Mouse (Mus musculus) cerebellum, postnatal 4 days (tissue): Measurements from ENCODE around the gene Mepe.

Experiments
- DNase-seq, 2 experiments: peaks; one replicate each; pipeline ENCODE4 v3.0.0; 2022; ENCODE audit warnings: low spot score in 2 of 2, mixed read lengths in 1 of 2

Gene Mepe

DNA sequence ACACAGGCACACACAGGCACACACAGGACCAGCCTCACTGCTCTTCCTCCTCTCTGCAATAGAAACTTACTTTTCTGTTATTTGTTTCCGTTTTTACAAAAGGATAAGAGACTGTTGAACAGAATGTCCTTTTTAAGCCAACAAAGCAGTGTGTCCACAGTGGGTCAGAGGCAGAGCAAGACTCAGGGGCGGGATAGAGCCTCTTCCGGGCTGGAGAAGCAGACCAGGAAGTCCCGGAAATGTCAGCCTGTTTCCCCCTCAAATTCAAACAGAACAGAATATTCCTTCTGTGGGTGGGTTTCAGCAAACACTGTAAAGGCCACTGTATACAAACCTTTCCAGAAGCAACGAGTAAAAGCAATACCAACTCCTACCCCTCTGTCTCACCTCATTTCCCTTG, 26.7 kb downstream of the Mepe start:
- no peak for DNase-seq

DNA sequence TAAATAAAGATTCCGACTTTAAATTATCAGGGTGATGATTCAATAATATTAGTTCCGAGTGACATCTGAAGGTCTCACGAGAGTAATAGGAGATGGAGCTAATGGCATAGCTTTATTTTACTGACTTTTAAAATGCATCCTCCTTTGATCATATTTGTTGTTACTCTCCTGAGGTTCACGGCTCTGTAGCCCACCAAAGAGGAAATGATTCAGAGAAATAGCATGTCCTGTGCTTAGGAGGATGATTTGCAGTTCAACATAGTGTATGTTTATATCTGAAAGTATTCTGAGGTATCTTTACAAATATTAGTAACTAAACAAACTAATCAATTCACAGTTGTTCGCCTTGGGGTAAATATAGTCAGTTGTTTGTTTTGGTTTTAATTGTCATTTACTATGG, 32.4 kb downstream of the Mepe start:
- no peak for DNase-seq

DNA sequence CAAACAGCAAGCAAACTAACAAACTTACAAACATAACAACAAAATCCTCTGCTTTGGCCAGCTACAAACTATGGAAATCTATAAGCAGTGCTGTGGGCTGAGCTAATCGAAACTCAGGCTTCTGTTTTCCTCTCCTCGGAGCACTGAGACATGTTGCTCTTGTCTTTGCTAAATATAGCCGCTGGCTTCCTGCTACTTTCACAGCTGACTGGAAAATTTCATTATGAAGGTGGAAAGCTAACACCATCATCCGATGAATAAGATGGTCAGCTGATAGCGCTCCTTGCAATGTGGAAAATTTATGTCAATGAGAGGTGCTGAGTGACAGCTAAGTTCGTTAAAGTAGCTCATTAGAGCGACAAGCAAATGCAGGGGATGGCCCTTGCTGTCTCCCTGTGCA, 33.5 kb downstream of the Mepe start:
- no peak for DNase-seq

DNA sequence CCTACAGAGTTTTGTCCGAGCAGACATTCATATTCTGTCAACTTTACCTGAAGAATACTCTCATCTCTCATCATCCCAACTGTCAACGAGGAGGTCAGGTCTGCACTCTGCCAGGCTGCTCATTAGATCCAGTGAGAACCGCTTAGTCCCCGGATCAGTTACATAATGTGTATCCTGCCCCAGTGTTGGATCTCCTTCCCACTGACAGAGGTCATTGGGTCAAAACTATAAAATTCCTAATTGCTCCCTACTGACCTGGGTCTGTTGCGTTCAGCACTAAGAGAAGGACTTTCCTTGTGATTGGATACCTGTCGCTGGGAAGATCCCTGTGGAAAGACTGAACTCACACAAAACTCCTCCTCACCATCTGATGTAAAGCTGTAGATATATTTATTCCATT, 34.1 kb downstream of the Mepe start:
- DNase-seq = no peak

DNA sequence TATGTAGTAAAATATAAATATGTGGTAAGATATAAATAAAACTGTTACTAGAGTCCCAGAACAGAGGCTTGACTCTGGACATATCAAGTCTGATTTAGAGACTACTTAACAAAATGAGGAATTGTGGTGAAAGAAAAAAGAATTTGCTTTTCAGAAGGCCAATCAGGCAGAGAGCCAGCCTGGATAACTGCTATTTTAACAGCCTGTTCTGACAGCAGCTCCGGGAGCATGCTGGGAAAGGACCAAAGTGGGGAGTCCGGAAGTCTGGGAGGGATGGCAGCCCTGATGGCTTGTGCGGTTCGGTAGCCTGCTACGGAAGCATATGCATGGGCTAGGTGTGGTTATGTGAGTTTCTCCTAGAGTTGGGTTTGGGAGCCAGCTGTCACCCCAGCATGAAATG, 45.5 kb downstream of the Mepe start:
- DNase-seq = no peak

DNA sequence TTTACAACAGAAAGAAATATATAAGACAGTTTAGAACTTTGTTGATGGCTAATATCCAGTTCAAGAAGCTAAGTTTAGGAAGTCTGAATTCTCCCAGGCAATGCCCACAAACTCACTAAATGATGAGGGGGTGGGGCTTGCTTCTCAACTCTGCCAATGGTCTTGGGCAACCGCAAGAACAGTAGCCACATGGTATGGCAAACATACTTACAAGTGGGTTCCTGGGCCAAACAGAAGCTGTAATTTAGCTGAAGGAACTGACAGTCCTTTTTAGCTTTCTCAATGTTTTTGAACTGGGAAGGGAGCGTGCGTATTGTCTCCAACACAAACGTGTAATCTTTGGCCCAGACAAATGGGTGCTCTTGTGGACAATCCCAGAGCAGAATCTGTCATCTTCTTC, 46.2 kb downstream of the Mepe start:
- no peak for DNase-seq

DNA sequence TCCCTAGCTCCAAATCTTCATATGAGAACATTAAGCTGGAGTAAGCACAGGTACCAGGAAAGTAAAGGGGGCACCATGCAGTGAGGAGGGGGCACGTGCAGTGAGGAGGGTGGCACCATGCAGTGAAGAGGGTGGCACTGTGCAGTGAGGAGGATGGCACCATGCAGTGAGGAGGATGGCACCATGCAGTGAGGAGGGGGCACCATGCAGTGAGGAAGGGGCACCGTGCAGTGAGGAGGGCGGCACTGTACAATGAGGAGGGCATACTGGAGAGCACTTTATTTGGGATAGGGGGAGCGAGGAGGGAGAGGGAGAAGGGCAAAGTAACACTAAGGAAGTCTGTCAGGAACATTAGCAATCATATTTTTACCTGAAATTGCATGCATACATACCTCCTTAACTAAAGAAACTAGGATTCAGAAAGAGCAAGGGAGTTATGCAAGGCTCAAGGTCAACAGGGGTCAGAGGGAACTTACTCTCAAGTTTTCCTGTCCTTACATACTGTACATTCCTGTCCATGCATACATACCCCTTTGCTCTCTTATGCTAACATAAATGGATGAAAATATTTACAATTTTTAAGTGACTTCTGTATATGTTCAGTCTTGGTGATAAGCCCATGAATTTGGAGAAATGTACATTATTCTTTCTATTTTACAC, 48.6 kb downstream of the Mepe start:
- no peak for DNase-seq

DNA sequence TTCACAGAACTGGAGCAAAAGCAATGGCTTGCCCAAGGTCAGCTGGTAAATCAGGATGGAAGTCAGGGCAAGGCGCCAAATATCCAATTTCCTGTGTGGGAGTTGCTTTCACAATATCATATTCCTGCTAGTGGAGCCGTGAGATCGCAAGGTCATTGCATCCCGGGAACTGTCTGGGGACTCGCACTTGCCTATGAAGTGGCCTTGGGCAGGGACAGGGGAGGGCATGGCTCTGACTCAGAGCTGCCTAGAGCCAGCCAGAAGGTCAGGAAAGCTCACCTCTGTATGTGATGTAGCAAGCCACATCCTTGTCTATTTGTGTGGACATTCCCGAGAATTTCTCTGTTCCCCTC, 49.2 kb downstream of the Mepe start:
- peak in 1 of 2 experiments; percentile 9 for DNase-seq

DNA sequence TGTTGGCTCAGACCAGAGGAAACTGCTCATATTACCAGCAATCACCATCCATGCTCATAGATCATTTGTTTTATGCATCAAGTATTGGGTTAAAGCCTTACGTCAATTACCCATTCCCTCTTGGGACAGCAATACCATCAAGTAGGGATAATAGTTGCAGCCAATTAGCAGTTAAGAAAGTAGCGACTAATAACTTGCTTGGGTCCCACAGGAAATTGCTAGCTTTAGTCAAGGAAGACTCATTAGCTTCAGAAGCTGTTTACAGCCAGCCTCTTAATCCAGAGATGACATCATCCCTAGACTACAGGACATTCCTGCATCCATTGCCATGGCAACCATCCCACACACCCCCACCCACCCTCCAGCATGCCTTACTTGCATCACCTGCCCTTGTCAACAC, 50.0 kb downstream of the Mepe start:
- DNase-seq = no peak

DNA sequence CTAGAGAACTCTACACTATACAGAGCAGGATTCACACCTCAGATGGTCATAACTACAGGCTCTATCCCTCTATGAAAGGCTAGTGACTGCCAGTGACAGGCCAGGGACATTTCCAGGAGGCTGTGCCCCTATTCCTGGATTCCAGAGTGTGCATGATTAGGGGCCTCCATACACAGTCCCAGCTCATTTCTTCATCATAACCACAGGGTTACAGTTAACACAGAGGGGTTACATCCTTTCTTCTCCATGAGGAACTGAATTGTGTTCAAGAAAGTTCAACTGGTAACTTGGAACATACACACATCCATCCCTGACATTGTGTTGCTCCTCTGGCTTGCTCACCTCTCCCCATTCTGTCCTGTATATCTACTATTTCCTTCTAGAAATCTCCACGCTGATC, 51.8 kb downstream of the Mepe start:
- DNase-seq = no peak

DNA sequence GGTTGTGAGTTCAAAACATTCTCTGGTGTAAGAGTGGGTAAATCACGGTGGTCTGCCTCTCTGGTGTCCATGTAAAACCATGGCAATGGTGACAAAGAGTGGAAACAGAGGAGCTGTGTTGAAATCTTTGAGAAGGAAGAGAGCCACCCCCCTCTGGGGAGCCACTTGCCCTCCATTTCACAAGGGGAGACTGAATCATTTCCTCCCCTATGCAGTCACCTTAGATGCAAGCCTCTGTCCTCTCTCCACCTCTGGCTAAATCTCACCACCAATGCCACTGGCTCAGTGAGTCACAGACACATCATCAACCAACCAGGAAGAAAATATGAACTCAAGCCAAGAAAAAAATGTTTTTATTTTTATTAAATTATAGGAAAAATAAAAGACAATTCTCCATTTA, 55.4 kb downstream of the Mepe start:
- no peak for DNase-seq

DNA sequence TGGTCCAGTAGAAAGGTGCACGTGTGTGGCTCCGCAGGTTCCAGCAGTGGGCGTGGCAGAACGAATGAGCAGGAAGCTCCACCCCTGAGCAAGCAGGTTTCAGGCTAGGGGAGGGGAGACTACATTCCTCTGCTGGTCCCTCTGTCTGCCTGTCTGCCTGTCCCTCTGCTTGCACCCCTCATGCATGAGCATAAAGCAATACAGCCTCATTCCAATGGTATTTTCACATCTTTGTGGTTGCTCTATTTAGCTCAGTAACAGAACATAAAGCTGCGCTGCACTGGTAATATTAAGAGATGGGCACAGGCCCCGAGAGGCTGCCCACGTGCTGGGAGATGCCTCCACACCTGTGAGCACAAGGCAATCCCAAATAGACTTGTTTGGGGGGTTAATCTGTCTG, 56.5 kb downstream of the Mepe start:
- no peak for DNase-seq

DNA sequence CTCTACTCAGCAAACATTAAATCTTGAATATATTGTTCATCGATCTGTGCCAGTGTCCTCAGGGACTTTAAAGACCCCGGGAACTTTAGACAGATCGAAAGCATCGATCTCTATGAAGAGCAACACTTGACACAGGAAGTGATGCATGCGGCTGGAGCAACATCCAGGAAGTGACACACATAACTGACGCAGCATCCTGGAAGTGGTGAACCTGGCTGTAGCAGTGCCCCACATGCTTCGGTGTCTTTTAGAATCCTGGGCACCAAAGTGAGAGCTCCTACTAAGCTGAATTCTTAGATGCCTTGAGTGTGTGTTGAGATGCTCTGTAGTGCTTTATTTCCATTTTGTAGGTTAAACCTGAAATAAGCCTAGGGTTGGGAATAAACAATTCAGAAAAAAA, 59.4 kb downstream of the Mepe start:
- no peak for DNase-seq

DNA sequence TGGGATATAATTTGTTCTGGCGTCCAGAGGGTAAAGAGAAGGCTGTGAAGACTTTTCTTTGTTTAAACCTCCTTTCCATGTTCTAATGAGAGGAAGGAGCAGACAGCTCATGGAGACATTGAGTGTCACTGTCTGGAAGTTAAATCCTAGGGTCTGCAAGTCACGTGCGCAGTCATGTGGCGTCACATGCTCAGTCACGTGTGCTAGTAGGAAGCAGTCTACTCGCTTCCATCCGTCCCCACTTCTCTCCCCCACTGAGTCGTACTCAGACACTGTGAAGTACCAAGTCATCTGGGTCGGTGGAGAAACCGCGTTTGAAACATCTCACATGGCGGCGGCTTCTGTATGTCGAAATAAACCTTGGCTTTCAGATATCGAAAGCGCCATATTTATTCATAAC, 60.4 kb downstream of the Mepe start:
- DNase-seq = no peak

DNA sequence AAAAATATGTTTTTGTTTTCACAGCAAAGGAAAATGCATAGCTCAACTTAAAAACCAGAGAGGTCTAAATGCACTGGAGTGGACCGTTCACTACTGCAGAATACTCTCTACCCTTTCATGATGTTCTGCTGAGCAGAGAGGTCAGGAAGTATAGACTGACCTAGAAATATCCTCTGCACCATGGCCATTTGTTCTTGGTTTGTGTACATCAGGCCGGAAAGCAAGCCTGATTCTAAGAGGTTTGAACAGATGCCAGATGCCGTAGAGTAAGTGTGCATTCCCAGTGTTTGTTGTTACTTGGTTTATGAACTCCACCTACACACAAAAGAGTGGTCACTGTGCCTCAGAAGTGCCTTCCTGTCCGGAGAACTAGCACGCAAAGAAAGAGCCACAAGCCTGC, 61.8 kb downstream of the Mepe start:
- DNase-seq = no peak
